Mouse (Mus musculus): Measurements from ENCODE around the gene Nfe2l1. TPM values are rescaled to one million over a fixed set of nuclear protein-coding genes. Genes with fewer than 3 reads are reported as not detected.
A peak's percentile ranks its signal among the peaks of the same experiment; 100 is the strongest.

Gene Nfe2l1
- polyA plus RNA-seq, 1 experiment from 2014 or later, result 56.0 TPM

DNA sequence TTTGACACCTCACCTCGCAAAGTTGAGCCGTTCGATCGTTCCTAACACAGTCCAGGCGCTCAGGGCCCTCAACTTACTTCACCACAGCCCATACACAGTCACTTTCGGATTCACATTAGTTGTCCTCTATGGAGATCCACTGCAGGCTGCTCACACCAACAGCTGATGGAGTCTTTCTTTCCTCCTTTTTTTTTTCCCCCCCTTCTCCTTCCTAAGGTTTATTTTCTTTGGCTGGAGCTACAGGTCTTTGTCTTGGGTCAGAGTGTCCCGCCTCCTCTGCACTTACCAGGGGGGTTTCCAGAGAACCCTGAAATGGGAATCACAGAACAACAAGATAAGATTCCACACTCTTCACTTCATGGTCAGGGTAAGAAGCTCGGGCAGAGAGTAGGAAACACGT is 1.9 kb downstream of the Nfe2l1 start:
- DNase-seq (ENCODE audit: low spot score) (no peak), ATAC-seq (ENCODE audit: low read depth) (no peak)
- H3K27me3 ChIP-seq (replicated peaks; ENCODE audit: control insufficient read depth, insufficient read depth, low read length), result no peaks in the 10 kb centered on the region
- no peak overlapping the region for H3K27ac ChIP-seq (replicated peaks; ENCODE audit: low read depth, low read length)
- peak overlapping the region; percentile 47; the same call in 1 of the 2 replicates for H3K9ac ChIP-seq (ENCODE audit: low read depth, low read length)
- 0 out of 2 replicates have a peak overlapping the region, but pooled peaks have one; percentile 94 for H3K4me3 ChIP-seq (ENCODE audit: low read depth, low read length)
- peak overlapping the region; percentile 90; the same call in 1 of the 2 replicates for H3K4me2 ChIP-seq (ENCODE audit: low read depth, low read length)
- peaks cover 54% of the 10 kb centered on the region for H3K4me1 ChIP-seq (ENCODE audit: control insufficient read depth, insufficient read depth, low read length)
- 70% methylated on average over 9 of the region's 9 CpGs for WGBS
- no peaks in the 10 kb centered on the region for H3K9me3 ChIP-seq (ENCODE audit: control insufficient read depth, low read length)
- peaks cover 24% of the 10 kb centered on the region for H3K36me3 ChIP-seq (ENCODE audit: control insufficient read depth, insufficient read depth, low read length)

DNA sequence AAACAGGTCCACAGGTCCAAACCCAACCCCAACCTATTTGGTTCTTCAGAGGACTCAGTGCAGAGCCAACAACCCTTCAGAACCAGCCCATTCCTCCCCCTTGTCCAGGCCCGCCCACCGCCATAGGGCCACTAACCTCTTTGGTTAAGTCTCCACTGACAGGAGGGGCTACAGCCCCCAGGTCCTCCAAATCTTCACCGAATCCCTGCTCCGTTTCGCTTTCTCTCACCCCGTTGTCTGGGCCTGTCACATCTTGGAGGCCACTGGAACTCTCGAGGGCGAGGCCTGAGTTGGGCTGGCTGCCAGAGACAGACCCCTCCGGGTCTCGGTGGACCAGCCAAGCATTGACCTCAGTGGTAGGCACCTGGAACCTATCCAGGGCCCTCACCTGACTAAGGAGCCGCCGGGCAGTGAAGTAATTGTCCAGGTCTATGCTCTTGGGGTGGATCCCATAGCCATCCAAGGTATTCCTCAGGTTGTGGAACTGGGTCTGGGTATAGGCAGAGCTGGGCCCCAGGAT is 2.6 kb downstream of the Nfe2l1 start:
- H3K9ac ChIP-seq (ENCODE audit: low read depth, low read length), result peak overlapping the region; percentile 5; the same call in 1 of the 2 replicates
- ATAC-seq (ENCODE audit: low read depth), result no peak
- peaks cover 55% of the 10 kb centered on the region for H3K4me1 ChIP-seq (ENCODE audit: control insufficient read depth, insufficient read depth, low read length)
- whole genome bisulfite sequencing, result 80% methylated on average over 12 of the region's 12 CpGs
- no peaks in the 10 kb centered on the region for H3K9me3 ChIP-seq (ENCODE audit: control insufficient read depth, low read length)
- H3K27me3 ChIP-seq (replicated peaks; ENCODE audit: control insufficient read depth, insufficient read depth, low read length), result no peaks in the 10 kb centered on the region
- DNase-seq (ENCODE audit: low spot score), result no peak
- peak overlapping the region; percentile 11; the same call in 1 of the 2 replicates for H3K4me3 ChIP-seq (ENCODE audit: low read depth, low read length)
- no peak overlapping the region for H3K27ac ChIP-seq (replicated peaks; ENCODE audit: low read depth, low read length)
- peaks cover 32% of the 10 kb centered on the region for H3K36me3 ChIP-seq (ENCODE audit: control insufficient read depth, insufficient read depth, low read length)
- peak overlapping the region; percentile 90 for H3K4me2 ChIP-seq (ENCODE audit: low read depth, low read length)

DNA sequence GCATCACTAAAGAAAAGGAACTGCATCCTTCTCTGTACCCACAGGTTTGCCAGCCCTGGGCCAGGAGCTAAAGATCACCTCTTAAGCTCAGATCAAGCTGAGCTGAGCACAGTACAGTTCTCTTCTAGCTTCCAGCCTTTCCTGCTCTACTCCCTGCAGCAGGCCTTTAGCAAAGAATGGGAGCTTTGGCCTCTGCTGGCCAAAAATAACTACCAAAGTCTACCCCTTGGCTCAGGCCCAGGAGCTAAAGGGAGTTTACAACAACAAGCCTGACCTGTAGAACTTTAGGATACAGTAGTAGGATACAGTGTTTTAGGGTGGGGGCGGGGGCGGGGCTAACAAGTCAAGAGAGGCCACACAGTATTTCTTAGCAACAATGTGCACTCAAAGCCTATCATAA is 3.3 kb downstream of the Nfe2l1 start:
- peak overlapping the region; percentile 90 for H3K4me2 ChIP-seq (ENCODE audit: low read depth, low read length)
- ATAC-seq (ENCODE audit: low read depth) (no peak), DNase-seq (ENCODE audit: low spot score) (no peak)
- WGBS, result 74% methylated on average over 2 of the region's 2 CpGs
- no peak overlapping the region for H3K4me3 ChIP-seq (ENCODE audit: low read depth, low read length)
- H3K9me3 ChIP-seq (ENCODE audit: control insufficient read depth, low read length), result no peaks in the 10 kb centered on the region
- peaks cover 38% of the 10 kb centered on the region for H3K36me3 ChIP-seq (ENCODE audit: control insufficient read depth, insufficient read depth, low read length)
- H3K27ac ChIP-seq (replicated peaks; ENCODE audit: low read depth, low read length), result peak overlapping the region; percentile 39
- H3K27me3 ChIP-seq (replicated peaks; ENCODE audit: control insufficient read depth, insufficient read depth, low read length), result no peaks in the 10 kb centered on the region
- peak overlapping the region; percentile 5 for H3K9ac ChIP-seq (ENCODE audit: low read depth, low read length)
- H3K4me1 ChIP-seq (ENCODE audit: control insufficient read depth, insufficient read depth, low read length), result peaks cover 55% of the 10 kb centered on the region

DNA sequence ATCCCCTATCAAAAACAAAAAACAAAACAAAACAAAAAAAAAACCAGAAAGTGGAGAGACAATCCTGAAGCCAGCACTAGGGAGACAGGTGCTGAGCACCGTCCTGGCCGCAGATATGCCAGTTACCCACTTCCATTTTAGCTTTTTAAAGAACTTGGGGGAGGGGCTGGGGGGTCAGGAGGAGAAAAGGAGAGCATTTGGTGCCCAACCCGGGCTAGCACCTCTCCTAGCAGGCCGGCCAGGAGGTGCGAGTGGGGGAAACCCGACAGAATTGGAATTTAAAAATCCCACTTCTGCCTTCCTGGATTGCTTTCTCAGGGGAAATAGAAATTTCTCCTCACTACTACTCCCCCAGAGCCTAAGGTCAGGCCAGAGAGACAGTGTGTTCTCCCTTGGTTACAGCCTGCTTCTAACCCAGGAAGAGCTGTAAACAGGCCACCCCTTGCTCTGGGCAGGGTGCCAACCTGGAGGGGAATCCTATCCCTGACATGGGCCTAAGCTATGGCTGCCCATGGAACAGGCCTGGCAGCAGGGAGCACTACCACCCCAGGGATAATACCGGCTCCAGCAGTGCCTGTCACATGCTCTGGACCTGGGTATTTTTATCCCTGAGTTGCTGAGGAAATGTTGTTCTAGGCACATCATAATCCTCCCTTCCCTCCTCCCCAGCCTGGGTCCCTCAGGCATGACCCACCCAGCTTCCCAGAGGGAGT is 4.8 kb downstream of the Nfe2l1 start:
- Histone ChIP-seq H3K4me3 (ENCODE audit: low read depth, low read length) (0 out of 2 replicates have a peak overlapping the region, but pooled peaks have one; percentile 44), H3K9me3 (ENCODE audit: control insufficient read depth, low read length) (no peaks in the 10 kb centered on the region), H3K27me3 (replicated peaks; ENCODE audit: control insufficient read depth, insufficient read depth, low read length) (no peaks in the 10 kb centered on the region), H3K4me1 (ENCODE audit: control insufficient read depth, insufficient read depth, low read length) (peaks cover 55% of the 10 kb centered on the region), H3K4me2 (ENCODE audit: low read depth, low read length) (peak overlapping the region; percentile 90), H3K36me3 (ENCODE audit: control insufficient read depth, insufficient read depth, low read length) (peaks cover 54% of the 10 kb centered on the region), H3K9ac (ENCODE audit: low read depth, low read length) (no peak overlapping the region), H3K27ac (replicated peaks; ENCODE audit: low read depth, low read length) (peak overlapping the region; percentile 73)
- DNase-seq (ENCODE audit: low spot score) (peak; percentile 87), ATAC-seq (ENCODE audit: low read depth) (no peak)
- 45% methylated on average over 7 of the region's 7 CpGs for WGBS

DNA sequence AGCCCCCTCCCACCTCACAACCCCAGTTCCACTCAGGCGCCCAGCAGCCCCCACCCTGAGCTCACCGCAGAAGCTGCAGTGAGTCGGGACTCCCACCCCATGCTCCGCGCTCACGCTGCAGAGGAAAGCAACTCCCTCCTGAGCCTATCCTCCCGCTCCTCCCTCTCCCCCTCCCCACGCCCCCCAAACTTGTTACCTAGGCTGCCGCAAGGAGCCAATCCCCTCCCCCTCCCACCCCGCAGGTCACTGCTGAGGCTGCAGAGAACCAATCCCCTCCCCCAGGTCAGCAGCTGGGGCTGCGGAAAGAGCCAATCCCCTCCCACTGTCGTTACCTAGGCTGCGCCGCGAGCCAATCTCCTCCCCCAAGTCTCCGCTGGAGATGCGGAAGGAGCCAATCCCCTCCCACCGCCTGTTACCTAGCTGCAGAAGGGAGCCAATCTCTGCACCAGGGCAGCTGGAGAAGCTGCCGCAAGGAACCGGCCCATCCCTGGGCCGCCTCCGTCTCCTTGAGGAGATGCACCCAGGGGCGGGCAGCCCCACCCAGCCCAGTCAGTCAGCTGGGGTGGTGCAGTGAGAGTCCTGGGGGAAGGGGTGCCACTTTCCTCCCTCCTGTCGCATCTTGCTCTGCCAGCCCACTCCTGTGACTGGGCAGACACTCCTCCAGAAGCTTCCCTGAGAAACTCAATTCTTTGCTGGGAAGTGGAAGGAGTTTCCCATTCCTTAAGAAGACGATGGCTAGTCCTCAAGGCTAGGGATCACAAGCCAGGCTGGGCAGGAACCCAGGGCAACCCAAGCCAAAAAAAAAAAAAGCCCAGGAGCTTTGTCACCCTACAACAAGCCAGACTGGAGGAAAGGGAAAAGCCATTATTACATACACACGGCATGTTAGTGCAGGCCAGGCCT is 5.6 kb downstream of the Nfe2l1 start:
- Histone ChIP-seq H3K4me2 (ENCODE audit: low read depth, low read length) (peak overlapping the region; percentile 90), H3K36me3 (ENCODE audit: control insufficient read depth, insufficient read depth, low read length) (peaks cover 62% of the 10 kb centered on the region), H3K27ac (replicated peaks; ENCODE audit: low read depth, low read length) (peak overlapping the region; percentile 73), H3K27me3 (replicated peaks; ENCODE audit: control insufficient read depth, insufficient read depth, low read length) (no peaks in the 10 kb centered on the region), H3K9me3 (ENCODE audit: control insufficient read depth, low read length) (no peaks in the 10 kb centered on the region), H3K4me1 (ENCODE audit: control insufficient read depth, insufficient read depth, low read length) (peaks cover 55% of the 10 kb centered on the region), H3K9ac (ENCODE audit: low read depth, low read length) (peak overlapping the region; percentile 62), H3K4me3 (ENCODE audit: low read depth, low read length) (peak overlapping the region; percentile 44)
- ATAC-seq (ENCODE audit: low read depth) (peak; percentile 91), DNase-seq (ENCODE audit: low spot score) (peak; percentile 97)
- WGBS, result under 1% methylated on average over 19 of the region's 26 CpGs

DNA sequence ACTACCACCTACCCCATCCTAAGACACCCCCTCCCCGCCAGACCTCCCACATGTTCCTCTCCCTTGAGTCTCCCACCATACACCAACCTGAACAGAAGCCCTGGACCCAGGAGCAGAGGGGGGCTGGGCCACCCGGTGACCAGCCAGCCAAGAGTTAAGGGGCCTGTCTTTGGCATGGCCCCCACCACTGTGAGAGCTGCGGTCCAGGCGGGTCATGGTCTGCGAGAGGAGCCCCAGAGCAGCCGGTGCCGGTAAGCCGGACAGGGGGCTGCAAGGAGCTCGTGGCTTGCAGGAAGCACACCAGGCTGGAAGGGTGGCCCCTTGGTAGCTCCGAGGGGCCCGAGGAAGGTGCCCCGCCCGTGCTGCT is 6.3 kb downstream of the Nfe2l1 start:
- H3K4me1 ChIP-seq (ENCODE audit: control insufficient read depth, insufficient read depth, low read length), result peaks cover 50% of the 10 kb centered on the region

DNA sequence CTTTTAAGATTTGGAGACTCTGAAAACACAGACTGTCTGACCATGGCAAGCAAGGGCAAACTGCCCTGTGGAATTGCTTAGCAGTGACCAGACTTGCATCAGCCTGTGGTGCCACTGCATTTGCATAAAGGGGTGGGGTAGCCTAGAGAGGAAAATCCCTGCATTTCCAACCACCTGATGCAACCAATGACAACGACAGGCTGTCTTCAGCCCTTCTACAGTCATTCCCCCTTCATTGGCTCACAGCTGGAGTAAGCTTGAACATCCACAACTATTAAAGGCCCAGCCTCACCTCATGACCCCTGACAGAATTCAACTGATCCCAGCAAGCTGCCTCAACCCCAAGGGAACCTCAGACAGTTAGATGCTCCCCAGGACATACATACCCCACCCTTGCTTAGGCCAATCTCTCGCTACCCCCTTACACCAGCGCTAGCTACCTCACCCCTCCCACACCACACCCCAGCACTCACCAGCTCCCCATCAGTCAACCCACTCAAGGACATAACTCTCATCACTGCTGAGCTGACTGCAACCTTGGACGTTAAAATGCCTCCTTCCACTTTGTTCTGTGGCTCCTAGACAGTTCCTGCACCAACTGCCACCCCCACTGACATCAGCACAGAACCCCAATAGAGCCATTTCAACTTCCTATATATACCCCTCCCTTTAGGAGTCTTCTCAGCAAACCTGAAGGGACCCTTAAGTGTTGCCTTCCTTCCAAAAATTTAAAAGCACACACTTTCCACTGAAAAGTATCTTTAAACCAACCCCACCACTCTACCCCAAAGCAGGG is 6.9 kb downstream of the Nfe2l1 start:
- WGBS, result 42% methylated on average over 4 of the region's 4 CpGs

More for the DNA sequence above, 6.3 kb downstream of the Nfe2l1 start:
- Histone ChIP-seq H3K4me3 (ENCODE audit: low read depth, low read length) (peak overlapping the region; percentile 44), H3K27me3 (replicated peaks; ENCODE audit: control insufficient read depth, insufficient read depth, low read length) (no peaks in the 10 kb centered on the region), H3K9ac (ENCODE audit: low read depth, low read length) (peak overlapping the region; percentile 62), H3K36me3 (ENCODE audit: control insufficient read depth, insufficient read depth, low read length) (peaks cover 69% of the 10 kb centered on the region), H3K27ac (replicated peaks; ENCODE audit: low read depth, low read length) (peak overlapping the region; percentile 73), H3K4me2 (ENCODE audit: low read depth, low read length) (peak overlapping the region; percentile 90), H3K9me3 (ENCODE audit: control insufficient read depth, low read length) (no peaks in the 10 kb centered on the region)
- DNase-seq (ENCODE audit: low spot score) (no peak), ATAC-seq (ENCODE audit: low read depth) (no peak)
- 12% methylated on average over 6 of the region's 13 CpGs for WGBS

DNA sequence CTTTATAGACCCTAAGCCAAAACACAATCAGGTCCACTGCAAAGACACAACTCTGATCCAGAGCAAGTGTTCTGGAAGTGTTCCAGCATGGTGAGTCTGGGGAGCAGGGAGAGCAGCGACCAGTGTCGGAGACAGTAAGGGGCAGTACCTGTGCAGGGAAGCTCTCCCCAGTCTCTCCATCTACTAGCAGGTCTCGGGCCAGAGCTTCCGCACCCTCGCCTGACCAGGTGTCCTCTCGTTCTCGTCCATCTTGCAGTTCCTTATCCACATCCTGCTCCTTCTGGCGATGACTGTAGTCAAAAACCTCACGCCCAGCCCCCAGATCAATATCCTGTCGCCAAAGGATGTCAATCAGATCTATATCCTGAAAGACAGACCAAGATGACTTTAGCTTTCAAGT is 7.8 kb downstream of the Nfe2l1 start:
- Histone ChIP-seq H3K4me3 (ENCODE audit: low read depth, low read length) (no peak overlapping the region), H3K9me3 (ENCODE audit: control insufficient read depth, low read length) (no peaks in the 10 kb centered on the region), H3K36me3 (ENCODE audit: control insufficient read depth, insufficient read depth, low read length) (peaks cover 75% of the 10 kb centered on the region), H3K4me2 (ENCODE audit: low read depth, low read length) (no peak overlapping the region), H3K9ac (ENCODE audit: low read depth, low read length) (no peak overlapping the region), H3K27me3 (replicated peaks; ENCODE audit: control insufficient read depth, insufficient read depth, low read length) (no peaks in the 10 kb centered on the region), H3K4me1 (ENCODE audit: control insufficient read depth, insufficient read depth, low read length) (peaks cover 38% of the 10 kb centered on the region), H3K27ac (replicated peaks; ENCODE audit: low read depth, low read length) (no peak overlapping the region)
- 83% methylated on average over 10 of the region's 10 CpGs for WGBS
- no peak for DNase-seq (ENCODE audit: low spot score)
- no peak for ATAC-seq (ENCODE audit: low read depth)

More for the DNA sequence above, 6.9 kb downstream of the Nfe2l1 start:
- no peak overlapping the region for H3K27ac ChIP-seq (replicated peaks; ENCODE audit: low read depth, low read length)
- H3K9me3 ChIP-seq (ENCODE audit: control insufficient read depth, low read length), result no peaks in the 10 kb centered on the region
- H3K36me3 ChIP-seq (ENCODE audit: control insufficient read depth, insufficient read depth, low read length), result peaks cover 75% of the 10 kb centered on the region
- peak overlapping the region; percentile 44 for H3K4me3 ChIP-seq (ENCODE audit: low read depth, low read length)
- peaks cover 44% of the 10 kb centered on the region for H3K4me1 ChIP-seq (ENCODE audit: control insufficient read depth, insufficient read depth, low read length)
- no peaks in the 10 kb centered on the region for H3K27me3 ChIP-seq (replicated peaks; ENCODE audit: control insufficient read depth, insufficient read depth, low read length)
- peak overlapping the region; percentile 62; the same call in 1 of the 2 replicates for H3K9ac ChIP-seq (ENCODE audit: low read depth, low read length)
- DNase-seq (ENCODE audit: low spot score) (no peak), ATAC-seq (ENCODE audit: low read depth) (no peak)
- peak overlapping the region; percentile 90 for H3K4me2 ChIP-seq (ENCODE audit: low read depth, low read length)

Data from embryonic facial prominence, embryonic 14.5 days (tissue).